Mouse (Mus musculus) duodenum, adult 2 months (tissue): ENCODE measurements around the gene Arhgap1. TPM values are rescaled to one million over a fixed set of nuclear protein-coding genes. Genes with fewer than 3 reads are reported as not detected.

Experiments
- polyA plus RNA-seq: library from polyadenylated mRNA; depleted of rRNA; stranded (reverse); fragments of >200 nt; gene quantifications from 2 replicates; pipeline ENCODE4 v1.2.3, GENCODE M21; 2012; ENCODE audit warnings: low replicate concordance; rRNA removed

Arhgap1 gene
- 60.6 and 62.3 TPM in 2 replicates for polyA plus RNA-seq

DNA sequence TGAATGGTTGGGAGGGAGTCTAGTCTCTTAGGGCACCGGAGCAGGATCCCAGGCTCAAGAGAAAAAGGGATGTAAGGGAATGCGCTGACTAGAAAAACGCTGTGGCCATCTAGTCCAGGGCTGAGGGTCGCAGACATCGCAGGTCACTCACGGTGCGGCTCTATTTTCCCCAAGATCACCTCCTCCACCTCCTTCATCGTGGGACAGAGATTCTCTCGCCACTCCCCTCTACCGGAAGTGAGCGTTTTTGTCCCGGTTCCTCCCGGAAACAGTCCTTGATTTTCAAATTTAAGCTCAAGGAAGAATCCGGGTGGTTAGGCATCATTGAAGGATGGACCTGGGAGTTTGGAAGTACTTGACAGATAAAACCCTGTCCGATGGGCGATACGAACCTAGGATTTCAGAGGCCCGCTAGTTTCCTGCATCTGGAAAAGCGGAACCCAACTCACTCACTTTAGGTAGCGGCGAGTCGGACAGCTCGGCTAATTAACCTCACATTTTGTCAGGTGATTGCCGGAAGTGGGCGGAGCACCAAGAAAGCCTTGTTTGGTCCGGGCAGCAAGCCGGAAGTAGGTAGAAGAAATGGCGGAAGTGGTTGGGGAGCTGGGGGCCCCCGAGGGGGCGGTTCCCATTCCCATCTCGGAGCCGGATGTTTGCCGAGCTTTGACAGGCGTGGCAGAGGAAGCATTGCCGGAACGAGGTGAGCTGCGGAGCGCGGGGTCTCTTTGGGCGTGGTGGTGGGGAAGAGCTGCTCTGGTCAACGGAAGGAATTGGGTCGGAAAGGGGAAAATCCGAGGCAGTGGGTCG lies at the start of gene Arhgap1, which contains the start of gene Zfp408:
Gene Arhgap1, plus strand, starts transcription at position 308 of the 807 bp plus-strand sequence.
Gene Zfp408, minus strand, starts transcription at position 239 of the 807 bp plus-strand sequence.

DNA sequence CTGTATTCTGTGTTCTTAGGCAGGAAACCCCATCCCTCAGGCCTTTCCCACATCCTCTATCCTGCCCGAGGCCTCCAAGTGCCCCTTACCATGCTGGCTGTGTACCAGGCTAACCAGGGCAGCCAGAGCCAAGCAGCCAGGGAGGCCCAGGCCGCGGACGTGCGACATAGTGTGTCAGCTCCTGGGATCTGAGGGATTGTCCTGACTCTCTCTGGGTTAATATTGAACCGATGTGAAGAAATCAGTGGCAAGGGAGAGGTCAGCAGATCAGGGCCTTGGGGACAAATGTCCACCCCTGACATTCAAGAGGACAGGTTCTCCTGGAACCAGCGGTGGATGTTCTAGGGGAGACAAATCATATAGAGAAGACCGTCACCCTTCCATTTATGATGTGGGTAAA lies 13.4 kb upstream of the Arhgap1 start, which contains the start of gene F2:
Gene F2, minus strand, starts transcription at position 186 of the 400 bp plus-strand sequence.

DNA sequence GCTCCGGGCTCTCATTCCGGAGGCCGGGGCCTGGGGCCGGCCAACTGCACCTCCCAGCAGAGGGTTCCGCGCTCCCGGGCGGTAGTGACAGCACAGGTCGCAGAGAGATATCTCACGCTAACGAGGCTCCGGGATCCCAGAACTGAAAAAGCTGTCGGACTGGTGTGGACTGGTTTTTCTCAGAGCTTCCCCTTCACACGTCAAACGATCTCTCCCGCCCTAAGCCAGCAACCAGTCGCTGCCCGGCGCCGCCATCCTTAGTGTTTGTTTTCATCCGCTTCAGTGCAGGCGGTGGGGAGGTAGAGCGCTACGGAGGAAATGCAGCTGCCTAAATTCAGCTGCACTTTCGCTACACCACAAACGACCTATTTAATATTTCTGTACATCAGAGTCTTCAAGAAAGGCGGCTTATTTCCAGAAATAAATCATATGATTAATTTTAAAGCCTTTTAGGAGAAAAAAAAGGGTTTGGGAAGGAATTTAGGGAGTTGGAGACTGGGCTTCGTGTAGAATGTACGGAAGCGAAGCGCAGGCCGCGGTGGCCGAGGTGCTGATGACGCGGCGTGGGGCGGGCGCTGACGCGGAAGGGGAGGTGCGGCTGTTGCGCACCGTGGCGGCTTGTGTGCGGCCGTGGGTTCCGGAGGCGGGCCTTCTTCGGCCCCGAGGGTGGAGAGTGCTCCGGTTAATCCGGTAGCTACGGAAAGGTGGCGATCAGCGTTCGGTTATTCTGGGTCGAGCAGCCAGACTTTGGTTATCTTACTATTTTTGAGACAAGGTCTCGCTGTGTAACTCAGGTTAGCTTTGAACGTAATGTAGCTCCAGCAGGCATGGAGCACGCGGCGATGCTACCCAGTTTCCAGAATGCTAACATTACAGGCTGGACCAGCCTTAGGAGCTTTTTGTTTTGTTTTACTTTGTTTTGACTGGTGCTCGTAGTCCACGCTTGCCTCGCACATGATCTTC lies 60.9 kb downstream of the Arhgap1 start, which contains the start of the genes Atg13 and Harbi1:
Gene Atg13, minus strand, starts transcription at position 305 of the 963 bp plus-strand sequence.
Gene Harbi1, plus strand, starts transcription at position 581 of the 963 bp plus-strand sequence.

Other genes starting within 250 kb of the Arhgap1 start
- gene 1110051M20Rik, start 205.2 kb upstream of the Arhgap1 start, polyA plus RNA-seq, result 3.0 and 3.8 TPM in 2 replicates
- gene Lrp4, start 192.3 kb upstream of the Arhgap1 start, polyA plus RNA-seq, result 6.5 and 7.3 TPM in 2 replicates
- gene Ckap5, start 123.1 kb upstream of the Arhgap1 start, polyA plus RNA-seq, result 1.6 and 1.8 TPM in 2 replicates
- 0.33 and 1.4 TPM in 2 replicates for gene F2, start 13.4 kb upstream of the Arhgap1 start, polyA plus RNA-seq
- 11.1 and 13.4 TPM in 2 replicates for gene Zfp408, start 69 bp upstream of the Arhgap1 start, polyA plus RNA-seq
- gene Atg13, start 60.7 kb downstream of the Arhgap1 start, polyA plus RNA-seq, result 18.4 and 20.0 TPM in 2 replicates
- gene Harbi1, start 61.0 kb downstream of the Arhgap1 start, polyA plus RNA-seq, result 1.4 and 1.5 TPM in 2 replicates
- gene Ambra1, start 80.3 kb downstream of the Arhgap1 start, polyA plus RNA-seq, result 16.0 and 16.9 TPM in 2 replicates